Mouse (Mus musculus): ENCODE data around the gene Spns3. TPM values are rescaled to one million over a fixed set of nuclear protein-coding genes. Genes with fewer than 3 reads are reported as not detected.

Gene Spns3
- total and polyA plus RNA-seq, 3 experiments, result 0.31 TPM; not detected in 2

DNA sequence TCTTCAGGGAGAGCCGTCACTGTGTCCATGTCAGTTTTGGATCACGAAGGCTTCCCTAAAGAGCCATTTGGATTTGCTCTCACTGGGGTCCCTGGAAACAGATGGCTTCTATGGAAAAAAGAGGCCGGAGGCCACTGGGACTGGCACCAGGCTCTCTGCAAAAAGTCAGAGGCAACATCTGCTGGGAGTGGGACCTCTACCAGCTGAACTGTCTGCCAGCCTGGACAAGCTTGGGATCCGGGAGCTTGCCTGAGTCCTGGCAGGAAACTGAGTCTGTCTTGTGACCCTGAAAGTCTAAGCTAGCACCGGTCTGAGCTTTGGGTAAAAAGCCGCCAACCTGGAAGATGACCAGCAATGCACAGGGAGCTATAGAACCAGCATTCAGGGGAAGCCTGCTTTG lies 78.9 kb downstream of the Spns3 start:
- Histone ChIP-seq H3K27me3 (ENCODE audit: control insufficient read depth, insufficient read depth, low read length) (no peaks in the 10 kb centered on the region), H3K4me3 (no peak overlapping the region), H3K4me1 (ENCODE audit: control insufficient read depth, insufficient read depth, low read length) (peaks cover 38% of the 10 kb centered on the region), H3K36me3 (ENCODE audit: control insufficient read depth, insufficient read depth, low read length) (peaks cover 4% of the 10 kb centered on the region; the same call in 1 of the 2 replicates), H3K9ac (ENCODE audit: low read depth, low read length) (no peak overlapping the region), H3K27ac (no peak overlapping the region), H3K79me2 (replicated peaks; ENCODE audit: control insufficient read depth, insufficient read depth, low read length) (no peaks in the 10 kb centered on the region)
- TF ChIP-seq POLR2A (IDR thresholded peaks at IDR 0.05; ENCODE audit: insufficient read depth, low read depth, low read length) (no peak), CTCF (IDR thresholded peaks at IDR 0.05) (no peak), EP300 (IDR thresholded peaks at IDR 0.05; ENCODE audit: insufficient read depth, low read depth, low read length) (no peak)
- intact Hi-C loops (cut with DNase I), result no loop called here
- DNase-seq, result no peak
- 82% methylated on average over 6 of the region's 6 CpGs for WGBS

DNA sequence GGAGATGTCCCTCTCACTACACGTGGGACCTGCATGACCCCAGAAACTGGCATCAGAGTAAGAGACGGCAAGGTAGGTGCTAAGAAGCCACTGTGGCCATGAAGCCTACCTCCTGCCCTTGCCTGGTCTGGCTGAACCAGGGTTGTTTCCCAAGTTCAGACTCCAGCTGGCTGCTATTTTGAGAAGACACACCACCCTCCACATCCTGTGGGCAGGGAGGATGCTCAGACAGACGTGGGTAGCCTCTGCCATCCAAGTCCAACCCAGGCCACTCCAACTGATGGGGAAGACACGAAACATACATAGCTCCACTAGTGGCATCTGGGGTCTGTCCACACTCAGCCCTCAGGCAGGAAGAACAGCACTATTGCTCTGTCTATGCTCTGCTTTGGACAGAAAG lies 80.3 kb downstream of the Spns3 start:
- peaks cover 40% of the 10 kb centered on the region for H3K4me1 ChIP-seq (ENCODE audit: control insufficient read depth, insufficient read depth, low read length)
- no peak for TF ChIP-seq EP300 (IDR thresholded peaks at IDR 0.05; ENCODE audit: insufficient read depth, low read depth, low read length)
- no peak for TF ChIP-seq POLR2A (IDR thresholded peaks at IDR 0.05; ENCODE audit: insufficient read depth, low read depth, low read length)
- TF ChIP-seq CTCF (IDR thresholded peaks at IDR 0.05), result no peak
- intact Hi-C loops (cut with DNase I), result no loop called here

DNA sequence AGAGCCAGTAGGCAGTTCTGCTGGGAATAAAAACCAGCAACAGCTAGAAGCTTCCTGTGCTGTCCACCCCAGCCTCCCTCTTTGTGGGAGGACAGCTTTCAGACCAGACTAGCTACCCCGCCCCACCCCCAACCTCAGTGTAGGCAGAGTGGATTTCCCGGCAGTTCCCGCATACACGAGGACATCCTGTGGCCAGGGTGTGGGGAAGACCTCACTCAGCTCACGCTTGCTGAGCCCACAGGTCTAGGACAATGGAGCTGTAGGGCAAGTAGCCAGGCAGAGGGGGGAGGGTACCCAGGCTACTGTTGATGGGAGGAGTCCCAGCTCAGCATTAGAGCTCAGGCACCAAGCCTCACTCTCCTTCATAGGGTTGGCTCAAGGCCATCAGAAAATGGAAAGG lies 81.1 kb downstream of the Spns3 start:
- Histone ChIP-seq H3K27ac (peak overlapping the region; percentile 81), H3K27me3 (ENCODE audit: control insufficient read depth, insufficient read depth, low read length) (no peaks in the 10 kb centered on the region), H3K79me2 (replicated peaks; ENCODE audit: control insufficient read depth, insufficient read depth, low read length) (no peaks in the 10 kb centered on the region), H3K9ac (ENCODE audit: low read depth, low read length) (no peak overlapping the region), H3K4me1 (ENCODE audit: control insufficient read depth, insufficient read depth, low read length) (peaks cover 37% of the 10 kb centered on the region), H3K36me3 (ENCODE audit: control insufficient read depth, insufficient read depth, low read length) (peaks cover 4% of the 10 kb centered on the region), H3K4me3 (no peak overlapping the region)
- TF ChIP-seq POLR2A (IDR thresholded peaks at IDR 0.05; ENCODE audit: insufficient read depth, low read depth, low read length), result peak; percentile 46; the same call in 1 of the 2 replicates
- no peak for TF ChIP-seq CTCF (IDR thresholded peaks at IDR 0.05)
- TF ChIP-seq EP300 (IDR thresholded peaks at IDR 0.05; ENCODE audit: insufficient read depth, low read depth, low read length), result peak; percentile 94
- peak; percentile 84 to 86 for DNase-seq
- 29% methylated on average over 5 of the region's 5 CpGs for WGBS
- intact Hi-C loops (cut with DNase I), result no loop called here

More for the DNA sequence above, 80.3 kb downstream of the Spns3 start:
- 43% methylated on average over 4 of the region's 4 CpGs for WGBS
- Histone ChIP-seq H3K79me2 (replicated peaks; ENCODE audit: control insufficient read depth, insufficient read depth, low read length) (no peaks in the 10 kb centered on the region), H3K27ac (peak overlapping the region; percentile 81), H3K4me3 (no peak overlapping the region), H3K27me3 (ENCODE audit: control insufficient read depth, insufficient read depth, low read length) (no peaks in the 10 kb centered on the region), H3K36me3 (ENCODE audit: control insufficient read depth, insufficient read depth, low read length) (peaks cover 4% of the 10 kb centered on the region; the same call in 1 of the 2 replicates), H3K9ac (ENCODE audit: low read depth, low read length) (no peak overlapping the region)
- DNase-seq, result no peak

DNA sequence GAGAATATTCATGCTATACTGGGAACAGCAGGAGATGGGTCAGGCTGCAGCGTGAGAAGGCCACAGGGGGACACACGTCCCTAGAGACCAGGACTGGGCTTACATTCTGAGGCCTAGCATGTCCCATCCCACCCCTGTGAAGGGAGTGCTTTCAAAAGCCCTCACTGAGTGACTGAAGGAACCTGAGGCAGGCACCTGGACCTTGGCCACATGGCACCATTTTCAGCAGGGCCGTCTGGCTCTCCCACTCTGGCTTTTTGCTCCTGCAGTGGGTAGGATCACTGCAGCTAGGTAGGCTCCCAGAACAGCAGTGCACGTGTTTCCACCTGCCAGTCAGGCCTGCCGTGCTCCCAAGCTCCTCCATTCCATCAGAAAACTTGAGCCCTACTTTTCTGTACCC lies 81.8 kb downstream of the Spns3 start:
- Histone ChIP-seq H3K36me3 (ENCODE audit: control insufficient read depth, insufficient read depth, low read length) (peaks cover 8% of the 10 kb centered on the region), H3K79me2 (replicated peaks; ENCODE audit: control insufficient read depth, insufficient read depth, low read length) (no peaks in the 10 kb centered on the region), H3K9ac (ENCODE audit: low read depth, low read length) (no peak overlapping the region), H3K4me1 (ENCODE audit: control insufficient read depth, insufficient read depth, low read length) (peaks cover 44% of the 10 kb centered on the region), H3K27ac (peak overlapping the region; percentile 81), H3K4me3 (no peak overlapping the region), H3K27me3 (ENCODE audit: control insufficient read depth, insufficient read depth, low read length) (no peaks in the 10 kb centered on the region)
- no peak for DNase-seq
- TF ChIP-seq CTCF (IDR thresholded peaks at IDR 0.05), result no peak
- TF ChIP-seq EP300 (IDR thresholded peaks at IDR 0.05; ENCODE audit: insufficient read depth, low read depth, low read length), result no peak
- TF ChIP-seq POLR2A (IDR thresholded peaks at IDR 0.05; ENCODE audit: insufficient read depth, low read depth, low read length), result no peak
- intact Hi-C loops (cut with DNase I), result no loop called here
- WGBS, result 51% methylated on average over 5 of the region's 5 CpGs

DNA sequence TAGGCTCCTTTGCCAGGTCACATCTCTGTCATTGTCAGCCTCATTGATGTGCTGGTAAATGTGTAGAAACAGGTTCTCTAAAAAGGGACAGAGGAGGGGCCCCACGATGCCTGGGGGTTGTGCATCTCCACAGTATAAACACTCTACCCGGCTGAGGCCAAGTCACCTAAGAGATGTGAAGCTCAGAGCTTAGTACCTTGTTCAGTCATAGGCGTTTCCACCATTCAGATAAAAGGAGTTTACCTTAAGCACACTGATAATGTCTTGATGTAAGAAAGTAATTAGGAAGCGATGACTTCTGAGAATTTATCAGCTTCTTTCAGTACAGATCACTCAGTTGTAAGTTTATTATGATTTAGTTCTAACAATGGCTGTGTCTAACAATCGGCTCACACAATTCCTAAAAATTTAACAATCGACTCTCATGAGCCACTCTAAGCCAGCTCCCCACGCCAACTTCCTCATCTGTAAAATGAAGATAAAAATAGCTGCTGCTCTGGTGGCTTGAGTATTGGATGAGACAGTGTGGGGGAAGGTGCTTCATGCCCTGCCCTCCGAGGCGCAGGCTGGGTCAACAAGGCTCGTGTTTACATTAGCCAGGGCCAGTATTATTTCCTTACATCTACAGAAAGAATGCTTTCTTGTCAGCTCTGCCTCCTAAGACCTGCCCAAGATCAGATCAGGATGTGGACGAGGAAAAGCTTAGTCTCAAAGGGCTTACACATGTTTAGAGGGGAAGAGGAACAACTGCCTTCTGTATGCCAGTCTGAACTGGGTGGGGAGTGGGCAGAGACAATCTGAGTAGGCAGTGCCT lies 83.4 kb downstream of the Spns3 start:
- H3K27me3 ChIP-seq (ENCODE audit: control insufficient read depth, insufficient read depth, low read length), result no peaks in the 10 kb centered on the region
- H3K4me3 ChIP-seq, result no peak overlapping the region
- peaks cover 16% of the 10 kb centered on the region for H3K36me3 ChIP-seq (ENCODE audit: control insufficient read depth, insufficient read depth, low read length)
- H3K79me2 ChIP-seq (replicated peaks; ENCODE audit: control insufficient read depth, insufficient read depth, low read length), result no peaks in the 10 kb centered on the region
- H3K9ac ChIP-seq (ENCODE audit: low read depth, low read length), result 0 out of 2 replicates have a peak overlapping the region, but pooled peaks have one; percentile 4
- TF ChIP-seq POLR2A (IDR thresholded peaks at IDR 0.05; ENCODE audit: insufficient read depth, low read depth, low read length) (0 out of 2 replicates have a peak, but pooled peaks have one; percentile 26), EP300 (IDR thresholded peaks at IDR 0.05; ENCODE audit: insufficient read depth, low read depth, low read length) (peak; percentile 62; the same call in 1 of the 2 replicates), CTCF (IDR thresholded peaks at IDR 0.05) (no peak)
- peak overlapping the region; percentile 73 for H3K27ac ChIP-seq
- intact Hi-C loops (cut with DNase I), result loop anchor here (2.0 kb wide), 1 partner anchor 18 kb away; no protein-coding TSS in a partner anchor
- peaks cover 53% of the 10 kb centered on the region for H3K4me1 ChIP-seq (ENCODE audit: control insufficient read depth, insufficient read depth, low read length)
- 10% methylated on average over 11 of the region's 11 CpGs for whole genome bisulfite sequencing
- peak; percentile 53 to 62 for DNase-seq
